Mouse (Mus musculus): ENCODE results near the gene Tub. TPM values are rescaled to one million over a fixed set of nuclear protein-coding genes. Genes with fewer than 3 reads are reported as not detected.

Tub gene
- polyA plus RNA-seq, 1 experiment from 2014 or later, result 0.29 TPM

DNA sequence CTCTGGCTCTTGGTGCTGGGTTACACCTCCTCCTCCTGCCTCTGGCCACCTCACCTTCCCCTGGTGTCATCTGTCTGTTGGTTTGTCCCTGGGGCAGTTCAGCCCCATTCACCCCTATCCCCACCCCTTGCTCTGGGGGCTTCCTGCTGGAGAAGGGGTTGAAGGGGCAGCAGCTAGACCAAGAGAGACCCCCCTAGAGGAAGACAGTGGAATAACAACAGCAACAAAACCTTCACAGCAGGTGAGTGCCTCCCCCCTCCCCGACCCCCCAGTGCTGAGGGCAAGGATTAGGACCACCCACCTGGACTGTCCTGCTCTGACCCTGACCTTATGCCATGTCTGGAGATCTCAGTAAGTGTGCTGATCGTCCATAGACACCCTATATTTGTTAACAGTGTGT lies 15.8 kb downstream of the Tub start:
- Histone ChIP-seq H3K36me3 (ENCODE audit: control insufficient read depth, insufficient read depth, low read length) (no peaks in the 10 kb centered on the region), H3K4me1 (replicated peaks; ENCODE audit: control insufficient read depth, insufficient read depth, low read length) (no peaks in the 10 kb centered on the region), H3K27me3 (replicated peaks; ENCODE audit: control insufficient read depth, insufficient read depth, low read length) (no peaks in the 10 kb centered on the region), H3K9ac (ENCODE audit: low read depth, low read length) (no peak overlapping the region), H3K27ac (ENCODE audit: low read depth, low read length) (no peak overlapping the region), H3K9me3 (ENCODE audit: control insufficient read depth, low read length) (no peaks in the 10 kb centered on the region), H3K4me2 (no peak overlapping the region), H3K4me3 (ENCODE audit: low read depth, low read length) (no peak overlapping the region)
- no peak for DNase-seq (ENCODE audit: low spot score)
- no peak for ATAC-seq (replicated peaks; ENCODE audit: low FRiP score)
- 23% methylated on average over 2 of the region's 2 CpGs for WGBS

DNA sequence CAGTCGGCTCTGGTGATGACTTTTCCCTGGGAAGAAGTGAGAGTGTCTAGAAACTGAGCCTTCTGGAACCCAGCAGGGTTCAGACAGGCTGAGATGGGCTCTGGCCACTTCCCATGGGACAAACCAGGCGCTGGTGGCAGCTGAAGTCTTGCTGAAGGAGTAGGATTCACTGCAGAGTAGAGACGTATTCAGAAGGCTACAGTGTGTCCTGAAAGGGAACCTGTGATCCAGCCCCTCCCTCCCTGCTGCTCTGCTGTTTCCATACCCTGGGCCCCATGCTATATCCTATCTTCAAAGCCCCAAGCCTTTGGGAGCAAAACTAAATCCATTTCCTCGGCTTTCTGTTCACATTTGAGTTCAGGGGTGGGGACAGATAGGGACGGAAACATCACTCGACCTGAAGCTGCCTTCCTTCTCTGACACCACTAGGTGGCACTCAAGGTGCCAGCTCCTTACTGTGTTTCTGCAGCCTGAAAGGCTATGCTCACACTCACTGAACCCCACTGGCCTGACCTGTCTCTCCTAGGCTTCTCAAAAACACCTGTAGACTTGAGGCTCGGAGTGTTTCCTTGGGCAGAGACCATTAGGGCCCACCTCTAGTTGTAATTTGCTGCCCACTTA lies 16.7 kb downstream of the Tub start:
- Histone ChIP-seq H3K9me3 (ENCODE audit: control insufficient read depth, low read length) (no peaks in the 10 kb centered on the region), H3K27ac (ENCODE audit: low read depth, low read length) (no peak overlapping the region), H3K36me3 (ENCODE audit: control insufficient read depth, insufficient read depth, low read length) (no peaks in the 10 kb centered on the region), H3K4me3 (ENCODE audit: low read depth, low read length) (no peak overlapping the region), H3K9ac (ENCODE audit: low read depth, low read length) (no peak overlapping the region), H3K4me1 (replicated peaks; ENCODE audit: control insufficient read depth, insufficient read depth, low read length) (no peaks in the 10 kb centered on the region), H3K4me2 (no peak overlapping the region), H3K27me3 (replicated peaks; ENCODE audit: control insufficient read depth, insufficient read depth, low read length) (no peaks in the 10 kb centered on the region)
- no peak for DNase-seq (ENCODE audit: low spot score)
- 31% methylated on average over 7 of the region's 7 CpGs for WGBS
- ATAC-seq (replicated peaks; ENCODE audit: low FRiP score), result no peak; the same call in 1 of the 2 replicates

- no peaks in the 10 kb centered on the region for H3K36me3 ChIP-seq (ENCODE audit: control insufficient read depth, insufficient read depth, low read length)
- 29% methylated on average over 6 of the region's 6 CpGs for WGBS
- H3K4me1 ChIP-seq (replicated peaks; ENCODE audit: control insufficient read depth, insufficient read depth, low read length), result no peaks in the 10 kb centered on the region
- ATAC-seq (replicated peaks; ENCODE audit: low FRiP score) (no peak), DNase-seq (ENCODE audit: low spot score) (no peak)
- no peak overlapping the region for H3K9ac ChIP-seq (ENCODE audit: low read depth, low read length)
- H3K27ac ChIP-seq (ENCODE audit: low read depth, low read length), result no peak overlapping the region
- no peaks in the 10 kb centered on the region for H3K9me3 ChIP-seq (ENCODE audit: control insufficient read depth, low read length)
- H3K27me3 ChIP-seq (replicated peaks; ENCODE audit: control insufficient read depth, insufficient read depth, low read length), result no peaks in the 10 kb centered on the region
- no peak overlapping the region for H3K4me2 ChIP-seq
- H3K4me3 ChIP-seq (ENCODE audit: low read depth, low read length), result no peak overlapping the region
Measured at GRCm38 (mm10) chr7:108968201-108968600, 18.1 kb downstream of the Tub start.

DNA sequence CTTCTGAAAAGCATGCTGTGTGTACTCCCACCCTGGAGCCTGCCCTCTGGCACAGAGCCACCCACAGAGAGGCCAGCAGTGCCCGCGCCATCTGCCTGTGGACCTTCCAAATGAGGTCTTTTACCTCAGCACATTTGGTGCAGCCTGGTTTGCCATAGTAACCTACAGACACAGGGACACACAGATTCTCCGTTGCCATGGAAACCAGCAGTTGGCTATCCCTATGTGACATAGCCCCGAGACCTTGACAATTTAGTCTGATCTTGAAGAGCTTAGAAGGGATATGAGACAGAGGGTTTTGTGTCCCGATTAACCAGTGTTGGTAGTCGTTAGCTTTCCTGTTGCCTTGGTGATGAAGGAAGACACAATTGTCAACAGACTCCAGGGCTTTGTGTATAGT lies 22.1 kb downstream of the Tub start:
- no peak for ATAC-seq (replicated peaks; ENCODE audit: low FRiP score)

DNA sequence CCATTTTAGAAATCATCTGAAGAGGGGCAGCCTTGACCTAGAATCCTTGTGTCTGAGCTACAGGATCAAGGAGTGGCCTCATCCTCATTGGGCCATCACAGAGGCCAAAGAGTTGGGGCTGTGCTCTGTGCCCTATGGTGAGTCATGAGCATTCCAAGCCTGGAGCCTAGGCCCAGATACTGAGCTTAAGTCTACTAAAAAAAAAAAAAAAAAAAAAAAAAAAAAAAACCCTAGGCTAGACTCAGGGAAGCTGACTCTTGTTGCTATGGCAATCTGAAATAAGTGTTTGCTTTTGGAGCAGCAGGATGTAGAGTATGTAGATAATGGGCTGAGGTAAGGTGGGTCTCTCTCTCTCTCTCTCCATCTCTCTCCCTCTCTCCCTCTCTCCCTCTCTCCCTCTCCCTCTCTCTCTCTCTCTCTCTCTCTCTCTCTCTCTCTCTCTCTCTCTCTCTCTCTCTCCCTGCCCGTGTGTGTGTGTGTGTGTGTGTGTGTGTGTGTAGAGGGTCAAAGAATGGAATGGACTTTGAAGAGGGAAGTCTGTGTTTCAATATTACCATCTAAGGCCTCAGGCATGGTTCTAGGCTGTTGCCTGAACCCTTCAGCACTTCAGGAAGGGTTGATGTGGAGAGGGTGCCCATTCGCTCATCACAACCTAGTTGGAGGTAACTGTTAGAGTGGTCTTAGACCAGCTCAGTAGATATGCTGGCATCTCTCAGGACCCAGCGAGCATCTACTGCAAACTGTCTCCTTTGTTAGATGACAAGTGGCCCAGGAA lies 36.0 kb downstream of the Tub start:
- Histone ChIP-seq H3K9ac (ENCODE audit: low read depth, low read length) (no peak overlapping the region), H3K36me3 (ENCODE audit: control insufficient read depth, insufficient read depth, low read length) (no peaks in the 10 kb centered on the region), H3K27me3 (replicated peaks; ENCODE audit: control insufficient read depth, insufficient read depth, low read length) (no peaks in the 10 kb centered on the region), H3K4me1 (replicated peaks; ENCODE audit: control insufficient read depth, insufficient read depth, low read length) (no peaks in the 10 kb centered on the region), H3K27ac (ENCODE audit: low read depth, low read length) (no peak overlapping the region), H3K9me3 (ENCODE audit: control insufficient read depth, low read length) (no peaks in the 10 kb centered on the region), H3K4me2 (no peak overlapping the region), H3K4me3 (ENCODE audit: low read depth, low read length) (no peak overlapping the region)
- DNase-seq (ENCODE audit: low spot score) (no peak), ATAC-seq (replicated peaks; ENCODE audit: low FRiP score) (no peak)
- WGBS, result 67% methylated on average over 2 of the region's 3 CpGs

More for the DNA sequence above, 22.1 kb downstream of the Tub start:
- Histone ChIP-seq H3K4me2 (no peak overlapping the region), H3K27me3 (replicated peaks; ENCODE audit: control insufficient read depth, insufficient read depth, low read length) (no peaks in the 10 kb centered on the region), H3K9me3 (ENCODE audit: control insufficient read depth, low read length) (no peaks in the 10 kb centered on the region), H3K9ac (ENCODE audit: low read depth, low read length) (no peak overlapping the region), H3K4me3 (ENCODE audit: low read depth, low read length) (no peak overlapping the region), H3K36me3 (ENCODE audit: control insufficient read depth, insufficient read depth, low read length) (no peaks in the 10 kb centered on the region), H3K27ac (ENCODE audit: low read depth, low read length) (no peak overlapping the region), H3K4me1 (replicated peaks; ENCODE audit: control insufficient read depth, insufficient read depth, low read length) (no peaks in the 10 kb centered on the region)
- WGBS, result 70% methylated on average over 6 of the region's 6 CpGs
- no peak for DNase-seq (ENCODE audit: low spot score)

GRCm38 (mm10) chr7:108991207-108991606 lies 41.1 kb downstream of the Tub start:
- Histone ChIP-seq H3K36me3 (ENCODE audit: control insufficient read depth, insufficient read depth, low read length) (no peaks in the 10 kb centered on the region), H3K4me2 (no peak overlapping the region), H3K27ac (ENCODE audit: low read depth, low read length) (no peak overlapping the region), H3K4me3 (ENCODE audit: low read depth, low read length) (no peak overlapping the region), H3K9ac (ENCODE audit: low read depth, low read length) (no peak overlapping the region), H3K4me1 (replicated peaks; ENCODE audit: control insufficient read depth, insufficient read depth, low read length) (no peaks in the 10 kb centered on the region), H3K27me3 (replicated peaks; ENCODE audit: control insufficient read depth, insufficient read depth, low read length) (no peaks in the 10 kb centered on the region), H3K9me3 (ENCODE audit: control insufficient read depth, low read length) (no peaks in the 10 kb centered on the region)
- DNase-seq (ENCODE audit: low spot score) (no peak), ATAC-seq (replicated peaks; ENCODE audit: low FRiP score) (no peak)
- 71% methylated on average over 9 of the region's 9 CpGs for WGBS

- H3K9ac ChIP-seq (ENCODE audit: low read depth, low read length), result no peak overlapping the region
- ATAC-seq (replicated peaks; ENCODE audit: low FRiP score) (no peak), DNase-seq (ENCODE audit: low spot score) (no peak)
- no peak overlapping the region for H3K27ac ChIP-seq (ENCODE audit: low read depth, low read length)
- H3K9me3 ChIP-seq (ENCODE audit: control insufficient read depth, low read length), result no peaks in the 10 kb centered on the region
- H3K4me1 ChIP-seq (replicated peaks; ENCODE audit: control insufficient read depth, insufficient read depth, low read length), result no peaks in the 10 kb centered on the region
- no peak overlapping the region for H3K4me2 ChIP-seq
- WGBS, result 74% methylated on average over 7 of the region's 7 CpGs
- H3K4me3 ChIP-seq (ENCODE audit: low read depth, low read length), result no peak overlapping the region
- no peaks in the 10 kb centered on the region for H3K36me3 ChIP-seq (ENCODE audit: control insufficient read depth, insufficient read depth, low read length)
- H3K27me3 ChIP-seq (replicated peaks; ENCODE audit: control insufficient read depth, insufficient read depth, low read length), result no peaks in the 10 kb centered on the region
Measured at GRCm38 (mm10) chr7:108993230-108993629, 43.1 kb downstream of the Tub start.

- H3K27ac ChIP-seq (ENCODE audit: low read depth, low read length), result no peak overlapping the region
- H3K4me3 ChIP-seq (ENCODE audit: low read depth, low read length), result no peak overlapping the region
- DNase-seq (ENCODE audit: low spot score) (no peak), ATAC-seq (replicated peaks; ENCODE audit: low FRiP score) (no peak)
- WGBS, result 83% methylated on average over 3 of the region's 3 CpGs
- H3K4me2 ChIP-seq, result no peak overlapping the region
- no peaks in the 10 kb centered on the region for H3K36me3 ChIP-seq (ENCODE audit: control insufficient read depth, insufficient read depth, low read length)
- no peaks in the 10 kb centered on the region for H3K27me3 ChIP-seq (replicated peaks; ENCODE audit: control insufficient read depth, insufficient read depth, low read length)
- no peaks in the 10 kb centered on the region for H3K4me1 ChIP-seq (replicated peaks; ENCODE audit: control insufficient read depth, insufficient read depth, low read length)
- no peaks in the 10 kb centered on the region for H3K9me3 ChIP-seq (ENCODE audit: control insufficient read depth, low read length)
- no peak overlapping the region for H3K9ac ChIP-seq (ENCODE audit: low read depth, low read length)
Measured at GRCm38 (mm10) chr7:108993881-108994291, 43.7 kb downstream of the Tub start.

DNA sequence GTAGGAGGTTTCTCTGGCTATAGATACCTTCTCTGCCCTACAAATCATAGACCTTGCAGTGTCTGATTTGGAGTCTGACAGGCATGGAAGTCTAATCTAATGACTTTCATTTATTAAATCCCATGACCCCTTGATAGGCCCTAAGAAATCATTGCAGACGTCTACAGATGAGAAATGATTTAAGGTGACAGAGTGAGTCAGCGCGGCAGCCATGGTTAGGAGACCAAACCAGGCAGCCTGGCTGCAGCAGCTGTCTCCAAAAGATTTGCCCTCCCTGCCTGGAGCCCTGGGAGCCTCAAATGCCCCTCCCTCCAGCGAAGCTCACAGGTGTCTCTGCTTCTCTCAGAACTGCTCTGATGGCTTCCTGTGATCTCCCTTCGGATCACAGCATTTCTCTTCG lies 46.0 kb downstream of the Tub start:
- Histone ChIP-seq H3K9me3 (ENCODE audit: control insufficient read depth, low read length) (no peaks in the 10 kb centered on the region), H3K4me1 (replicated peaks; ENCODE audit: control insufficient read depth, insufficient read depth, low read length) (no peaks in the 10 kb centered on the region), H3K27me3 (replicated peaks; ENCODE audit: control insufficient read depth, insufficient read depth, low read length) (no peaks in the 10 kb centered on the region), H3K9ac (ENCODE audit: low read depth, low read length) (no peak overlapping the region), H3K4me2 (no peak overlapping the region), H3K27ac (ENCODE audit: low read depth, low read length) (no peak overlapping the region), H3K4me3 (ENCODE audit: low read depth, low read length) (no peak overlapping the region), H3K36me3 (ENCODE audit: control insufficient read depth, insufficient read depth, low read length) (no peaks in the 10 kb centered on the region)
- DNase-seq (ENCODE audit: low spot score) (no peak), ATAC-seq (replicated peaks; ENCODE audit: low FRiP score) (no peak)
- 70% methylated on average over 6 of the region's 6 CpGs for WGBS

All from liver, embryonic 11.5 days (tissue).